Mouse (Mus musculus) neural tube, embryonic 14.5 days (tissue): ENCODE data around the gene Trim65. TPM values are rescaled to one million over a fixed set of nuclear protein-coding genes. Genes with fewer than 3 reads are reported as not detected.
A peak's percentile ranks its signal among the peaks of the same experiment; 100 is the strongest.

Experiments used
- ATAC-seq: fragments of 200-750 bp; cut with Nextera tagmentation; 2 replicates; pipeline ENCODE4 v1.8.0; 2017; ENCODE audit warnings: low read depth, mild to moderate bottlenecking, moderate TSS enrichment, moderate library complexity
- H3K27ac ChIP-seq: fragments of 300-500 bp; sonication (generic); 2 replicates; pipeline ENCODE4 v1.5.1; 2014; ENCODE audit warnings: low read depth, mild to moderate bottlenecking, control low read depth, low read length, moderate library complexity, mixed read lengths
- H3K27me3 ChIP-seq: fragments of 300-500 bp; sonication (generic); 2 replicates; pipeline ENCODE4 v1.6.1; 2014; ENCODE audit warnings: low read length; ENCODE audit not compliant: control insufficient read depth, insufficient read depth
- H3K36me3 ChIP-seq: fragments of 300-500 bp; sonication (generic); 2 replicates; pipeline ENCODE4 v1.6.1; 2014; ENCODE audit warnings: low read length, mixed read lengths; ENCODE audit not compliant: control insufficient read depth, insufficient read depth
- H3K4me1 ChIP-seq: fragments of 300-500 bp; sonication (generic); 2 replicates; pipeline ENCODE4 v1.6.1; 2014; ENCODE audit warnings: low read length; ENCODE audit not compliant: control insufficient read depth, insufficient read depth
- H3K4me2 ChIP-seq: fragments of 300-500 bp; sonication (generic); 2 replicates; pipeline ENCODE4 v1.6.1; 2014; ENCODE audit warnings: mild to moderate bottlenecking, low read depth, low read length, control low read depth
- H3K4me3 ChIP-seq: fragments of 300-500 bp; sonication (generic); 2 replicates; pipeline ENCODE4 v1.5.1; 2014; ENCODE audit warnings: low read depth, low read length, control low read depth, mixed read lengths
- H3K9ac ChIP-seq: fragments of 300-500 bp; sonication (generic); replicated peaks from 2 replicates; pipeline ENCODE4 v1.6.1; 2014; ENCODE audit warnings: low read depth, mild to moderate bottlenecking, control low read depth, low read length, mixed read lengths
- H3K9me3 ChIP-seq: fragments of 300-500 bp; sonication (generic); 2 replicates; pipeline ENCODE4 v1.6.1; 2016; ENCODE audit warnings: low read length; ENCODE audit not compliant: control insufficient read depth
- WGBS: fragments of 180-500 bp; shearing (Covaris S2); extraction: QIAGEN DNeasy Blood & Tissue Kit; methylation state at CpG from one replicate; pipeline ENCODE4 v1.1.7; 2014; 5-methylcytosine and 5-hydroxymethylcytosine counted together
- polyA plus RNA-seq: library from polyadenylated mRNA; unstranded; fragments of >200 nt; fragmentation: Nextera tagmentation; extraction: Ambion mirVana; gene quantifications from 2 replicates; pipeline ENCODE4 v1.2.1, GENCODE M21; 2014

Trim65 gene
- polyA plus RNA-seq, 1 experiment from 2014 or later, result 3.1 TPM

GRCm38 (mm10) chr11:116143468-116143867 lies 12.5 kb upstream of the Trim65 start:
- no peak overlapping the region for H3K9ac ChIP-seq
- no peaks in the 10 kb centered on the region for H3K4me1 ChIP-seq
- H3K36me3 ChIP-seq, result peaks cover 45% of the 10 kb centered on the region
- no peaks in the 10 kb centered on the region for H3K27me3 ChIP-seq
- no peak overlapping the region for H3K27ac ChIP-seq
- no peak overlapping the region for H3K4me2 ChIP-seq
- H3K4me3 ChIP-seq, result no peak overlapping the region
- 94% methylated on average over 3 of the region's 3 CpGs for WGBS
- no peak for ATAC-seq
- H3K9me3 ChIP-seq, result no peaks in the 10 kb centered on the region

GRCm38 (mm10) chr11:116142211-116142991 lies 11.5 kb upstream of the Trim65 start:
- 74% methylated on average over 10 of the region's 10 CpGs for WGBS
- Histone ChIP-seq H3K27ac (no peak overlapping the region), H3K9ac (no peak overlapping the region), H3K9me3 (no peaks in the 10 kb centered on the region), H3K4me1 (peaks cover 7% of the 10 kb centered on the region; the same call in 1 of the 2 replicates), H3K4me2 (no peak overlapping the region), H3K27me3 (no peaks in the 10 kb centered on the region), H3K4me3 (no peak overlapping the region), H3K36me3 (peaks cover 35% of the 10 kb centered on the region)
- no peak for ATAC-seq

GRCm38 (mm10) chr11:116138468-116139138 lies 7.7 kb upstream of the Trim65 start, which contains the start of gene Mrpl38:
Mrpl38 (minus strand) TSS chr11:116138868.
- Histone ChIP-seq H3K4me1 (peaks cover 7% of the 10 kb centered on the region; the same call in 1 of the 2 replicates), H3K4me3 (peak within 1 kb of the TSS; percentile 90), H3K27ac (peak within 1 kb of the TSS; percentile 55), H3K9me3 (no peaks in the 10 kb centered on the region), H3K4me2 (peak within 1 kb of the TSS; percentile 61), H3K36me3 (peaks cover 23% of the 10 kb centered on the region), H3K9ac (peak within 1 kb of the TSS; percentile 74), H3K27me3 (no peaks in the 10 kb centered on the region)
- ATAC-seq, result peak; percentile 97
- under 1% methylated on average over 59 of the region's 60 CpGs for WGBS

- ATAC-seq, result no peak
- peak overlapping the region; percentile 55 for H3K27ac ChIP-seq
- peak overlapping the region; percentile 74 for H3K9ac ChIP-seq
- no peaks in the 10 kb centered on the region for H3K9me3 ChIP-seq
- H3K4me3 ChIP-seq, result peak overlapping the region; percentile 90
- peaks cover 23% of the 10 kb centered on the region for H3K36me3 ChIP-seq
- no peaks in the 10 kb centered on the region for H3K27me3 ChIP-seq
- under 1% methylated on average over 20 of the region's 20 CpGs for WGBS
- H3K4me2 ChIP-seq, result peak overlapping the region; percentile 61
- peaks cover 7% of the 10 kb centered on the region; the same call in 1 of the 2 replicates for H3K4me1 ChIP-seq
These were observed 7.2 kb upstream of the Trim65 start for GRCm38 (mm10) chr11:116138096-116138467.

GRCm38 (mm10) chr11:116134171-116134570 lies 3.2 kb upstream of the Trim65 start:
- WGBS, result 92% methylated on average over 10 of the region's 10 CpGs
- Histone ChIP-seq H3K4me3 (no peak overlapping the region), H3K4me2 (no peak overlapping the region), H3K27ac (no peak overlapping the region), H3K4me1 (peaks cover 22% of the 10 kb centered on the region; the same call in 1 of the 2 replicates), H3K9ac (no peak overlapping the region), H3K36me3 (peaks cover 21% of the 10 kb centered on the region; the same call in 1 of the 2 replicates), H3K9me3 (no peaks in the 10 kb centered on the region), H3K27me3 (no peaks in the 10 kb centered on the region)
- no peak for ATAC-seq

- H3K27me3 ChIP-seq, result no peaks in the 10 kb centered on the region
- no peaks in the 10 kb centered on the region for H3K9me3 ChIP-seq
- WGBS, result 71% methylated on average over 5 of the region's 5 CpGs
- no peak for ATAC-seq
- no peak overlapping the region for H3K4me3 ChIP-seq
- H3K36me3 ChIP-seq, result peaks cover 21% of the 10 kb centered on the region; the same call in 1 of the 2 replicates
- H3K4me2 ChIP-seq, result no peak overlapping the region
- no peak overlapping the region for H3K27ac ChIP-seq
- peaks cover 22% of the 10 kb centered on the region; the same call in 1 of the 2 replicates for H3K4me1 ChIP-seq
- H3K9ac ChIP-seq, result no peak overlapping the region
These were observed 2.6 kb upstream of the Trim65 start for GRCm38 (mm10) chr11:116133497-116133896.

- H3K36me3 ChIP-seq, result peaks cover 21% of the 10 kb centered on the region; the same call in 1 of the 2 replicates
- no peak overlapping the region for H3K4me3 ChIP-seq
- no peak overlapping the region for H3K27ac ChIP-seq
- 87% methylated on average over 16 of the region's 16 CpGs for WGBS
- H3K9me3 ChIP-seq, result no peaks in the 10 kb centered on the region
- no peaks in the 10 kb centered on the region for H3K27me3 ChIP-seq
- no peak overlapping the region for H3K4me2 ChIP-seq
- peaks cover 20% of the 10 kb centered on the region; the same call in 1 of the 2 replicates for H3K4me1 ChIP-seq
- H3K9ac ChIP-seq, result no peak overlapping the region
- ATAC-seq, result no peak
These were observed 1.7 kb upstream of the Trim65 start for GRCm38 (mm10) chr11:116132366-116133333.

- Histone ChIP-seq H3K9ac (peak overlapping the region; percentile 74; the same call in 1 of the 2 replicates), H3K27ac (peak overlapping the region; percentile 90), H3K27me3 (no peaks in the 10 kb centered on the region), H3K4me1 (peaks cover 18% of the 10 kb centered on the region; the same call in 1 of the 2 replicates), H3K4me3 (peak overlapping the region; percentile 54; the same call in 1 of the 2 replicates), H3K36me3 (peaks cover 21% of the 10 kb centered on the region; the same call in 1 of the 2 replicates), H3K9me3 (no peaks in the 10 kb centered on the region), H3K4me2 (peak overlapping the region; percentile 78)
- WGBS, result 85% methylated on average over 15 of the region's 15 CpGs
- ATAC-seq, result no peak
These were observed 632 bp upstream of the Trim65 start for GRCm38 (mm10) chr11:116131349-116132170.
